In the genomic region with DNA sequence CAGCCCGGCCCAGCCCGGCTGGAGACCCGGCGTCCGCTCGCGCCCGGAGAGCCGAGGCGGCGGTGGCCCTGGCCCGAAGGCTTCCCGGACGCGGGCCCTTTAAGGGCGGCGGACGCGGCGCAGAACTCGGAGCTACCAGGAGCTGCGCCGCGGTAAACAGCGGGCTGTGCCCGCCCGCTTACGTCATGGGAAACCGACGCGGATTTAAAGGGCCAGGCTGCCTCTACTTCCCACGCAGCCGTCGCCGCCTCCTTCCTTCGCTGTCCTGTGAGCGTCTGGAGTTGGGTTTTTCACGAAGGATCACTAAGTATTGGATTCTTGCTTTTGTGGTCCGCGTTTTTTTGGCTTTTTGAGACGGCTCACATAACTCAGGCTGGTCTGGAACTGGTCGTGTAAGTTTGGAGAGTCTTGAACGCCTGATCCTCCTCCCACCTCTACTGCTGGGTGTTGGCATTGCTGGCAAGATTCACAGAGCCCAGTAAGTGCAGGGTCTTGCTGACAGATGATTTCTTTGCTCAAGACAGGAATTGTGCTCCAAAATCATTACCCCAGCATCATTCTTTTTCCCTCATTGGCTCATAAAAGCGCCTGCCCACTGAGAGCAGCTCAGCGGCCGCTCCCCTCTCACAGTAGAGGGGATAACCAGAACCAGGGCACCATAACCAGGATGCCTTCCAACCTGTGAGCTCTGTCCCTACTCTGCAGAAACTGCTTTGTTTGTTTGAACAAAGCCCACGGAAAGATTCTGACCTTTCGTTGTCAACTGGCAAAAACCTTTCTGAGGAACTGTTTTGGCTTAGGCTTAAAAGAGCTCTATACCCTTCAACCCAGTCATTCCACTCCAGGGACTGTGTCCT, we compare ENCODE assay signal across 8 mouse cellular contexts. TPM values are rescaled to one million over a fixed set of nuclear protein-coding genes. Genes with fewer than 3 reads are reported as not detected.
DNase-seq lines count a peak whose midpoint lies in the region; ATAC-seq and TF ChIP-seq lines count a peak whose summit lies in the region.

Sidt2 (minus strand) TSS at position 152 of the 857 bp plus-strand sequence.

- no peaks in the 10 kb centered on the region for H3K27me3 ChIP-seq in lung, embryonic 14.5 days (ENCODE audit: insufficient read depth, low read length)
- H3K27me3 ChIP-seq in thymus, adult 2 months (ENCODE audit: control insufficient read depth, insufficient read depth, low read length): no peaks in the 10 kb centered on the region

- DNase-seq in Muller cell, postnatal 12 days (ENCODE audit: inconsistent ontology term): peak; percentile 87
- DNase-seq in cerebellum, adult 9-10 months: peak; percentile 86
- peak; percentile 82 to 91 for DNase-seq in layer of hippocampus, adult 8-10 months (ENCODE audit: low spot score in 2 of 2)
- DNase-seq in lung, embryonic 14.5 days: peak; percentile 97
- peak; percentile 89 for DNase-seq in thymus, adult 2 months

- H3K27ac ChIP-seq in lung, embryonic 14.5 days (ENCODE audit: low read depth): peak within 1 kb of the TSS; percentile 90
- peak within 1 kb of the TSS; percentile 88 for H3K27ac ChIP-seq in olfactory bulb, adult 2 months (ENCODE audit: insufficient read depth, low read depth, low read length)
- H3K27ac ChIP-seq in thymus, adult 2 months (ENCODE audit: control insufficient read depth, insufficient read depth, low read length): peak within 1 kb of the TSS; percentile 72

- peak within 1 kb of the TSS; percentile 93 for H3K4me3 ChIP-seq in lung, embryonic 14.5 days (ENCODE audit: low read depth, low read length)
- H3K4me3 ChIP-seq in olfactory bulb, adult 2 months (ENCODE audit: insufficient read depth, low read depth, low read length): peak within 1 kb of the TSS; percentile 88
- H3K4me3 ChIP-seq in thymus, adult 2 months (ENCODE audit: control insufficient read depth, insufficient read depth, low read length): peak within 1 kb of the TSS; percentile 94

- under 1% methylated on average over 46 of the region's 48 CpGs for WGBS in lung, embryonic 14.5 days
- WGBS in olfactory bulb, adult 2 months: under 1% methylated on average over 48 of the region's 48 CpGs
- 3% methylated on average over 48 of the region's 48 CpGs for WGBS in thymus, adult 2 months

- TF ChIP-seq CTCF in lung, embryonic 14.5 days (IDR thresholded peaks at IDR 0.05; ENCODE audit: low read depth): no peak
- TF ChIP-seq CTCF in olfactory bulb, adult 2 months (IDR thresholded peaks at IDR 0.05; ENCODE audit: insufficient read depth, low read depth, low read length): no peak
- TF ChIP-seq CTCF in thymus, adult 2 months (IDR thresholded peaks at IDR 0.05; ENCODE audit: borderline replicate concordance, control insufficient read depth, extremely low read depth, insufficient read depth, low read length, poor library complexity): 0 out of 2 replicates have a peak, but pooled peaks have one; percentile 40

- peaks cover 6% of the 10 kb centered on the region; the same call in 1 of the 2 replicates for H3K4me1 ChIP-seq in lung, embryonic 14.5 days (ENCODE audit: insufficient read depth)
- peaks cover 14% of the 10 kb centered on the region for H3K4me1 ChIP-seq in olfactory bulb, adult 2 months (ENCODE audit: control insufficient read depth, insufficient read depth, low read length)
- peaks cover 19% of the 10 kb centered on the region for H3K4me1 ChIP-seq in thymus, adult 2 months (replicated peaks; ENCODE audit: control insufficient read depth, insufficient read depth, low read length)

- peaks cover 19% of the 10 kb centered on the region for H3K36me3 ChIP-seq in lung, embryonic 14.5 days (ENCODE audit: insufficient read depth)
- peaks cover 21% of the 10 kb centered on the region for H3K36me3 ChIP-seq in thymus, adult 2 months (ENCODE audit: control insufficient read depth, insufficient read depth, low read length)

- peak within 1 kb of the TSS; percentile 65 for H3K4me2 ChIP-seq in lung, embryonic 14.5 days

- peak within 1 kb of the TSS; percentile 90 for H3K9ac ChIP-seq in lung, embryonic 14.5 days

- peak; percentile 80 for TF ChIP-seq POLR2A in olfactory bulb, adult 2 months (IDR thresholded peaks at IDR 0.05; ENCODE audit: insufficient read depth, low read depth, low read length)
- TF ChIP-seq POLR2A in thymus, adult 2 months (IDR thresholded peaks at IDR 0.05; ENCODE audit: control insufficient read depth, extremely low read depth, insufficient read depth, low read length, poor library complexity): peak; percentile 82

- H3K9me3 ChIP-seq in lung, embryonic 14.5 days (ENCODE audit: low read depth, low read length): no peaks in the 10 kb centered on the region

- ATAC-seq in frontal cortex, adult (ENCODE audit: low TSS enrichment): peak; percentile 89
- ATAC-seq in hematopoietic stem cell, adult 5-6 weeks (replicated peaks in 1 of 2; ENCODE audit: insufficient read depth in 1 of 2, low FRiP score in 2 of 2, low TSS enrichment in 1 of 2, low read depth in 1 of 2, poor library complexity in 2 of 2, severe bottlenecking in 2 of 2): peak; percentile 82 to 87
- peak; percentile 96 for ATAC-seq in lung, embryonic 14.5 days (ENCODE audit: insufficient read depth)

RNA-seq across cellular contexts. Expression of gene Sidt2, which starts in this region (rescaled TPM):
- 33.7 and 45.8 TPM in 2 replicates for total RNA-seq in hematopoietic stem cell, adult 5-6 weeks (2017)
- total RNA-seq in layer of hippocampus, adult 8-10 months (2022): 10 to 100 TPM; 67.6 to 81.0 (median 74.0) TPM
- polyA plus RNA-seq in lung, embryonic 14.5 days (2014; fragmentation: Nextera tagmentation; extraction: Ambion mirVana): 29.9 and 34.3 TPM in 2 replicates
- 1,119 TPM in 1 of 2 replicates, not detected in the other for polyA plus RNA-seq in olfactory bulb, adult 2 months (2012; ENCODE audit: insufficient read depth, insufficient read length, low replicate concordance, missing spikeins)
- 504 and 614 TPM in 2 replicates for polyA plus RNA-seq in thymus, adult 2 months (2012; rRNA removed)

Comparison
In these comparisons a context has a peak if more than half of its experiments do, and no peak if none do; other contexts are left out.
1. Peak in every context shown above with its lines: DNase-seq, ATAC-seq, H3K4me3 ChIP-seq and H3K27ac ChIP-seq.